Mouse (Mus musculus) adrenal gland (tissue): ENCODE results near the gene Ifrd2.
"Not testable (repeated sequence)": the region's sequence is repeated elsewhere in the genome, so short reads cannot be mapped to it uniquely, and the experiment has no call there.

ENCODE experiments used
- intact Hi-C: fragments of 180-260 bp; cut with DNase I; formaldehyde crosslinking; loops from one replicate; pipeline ENCODE4 v1.15.1; 2025

Gene Ifrd2

DNA sequence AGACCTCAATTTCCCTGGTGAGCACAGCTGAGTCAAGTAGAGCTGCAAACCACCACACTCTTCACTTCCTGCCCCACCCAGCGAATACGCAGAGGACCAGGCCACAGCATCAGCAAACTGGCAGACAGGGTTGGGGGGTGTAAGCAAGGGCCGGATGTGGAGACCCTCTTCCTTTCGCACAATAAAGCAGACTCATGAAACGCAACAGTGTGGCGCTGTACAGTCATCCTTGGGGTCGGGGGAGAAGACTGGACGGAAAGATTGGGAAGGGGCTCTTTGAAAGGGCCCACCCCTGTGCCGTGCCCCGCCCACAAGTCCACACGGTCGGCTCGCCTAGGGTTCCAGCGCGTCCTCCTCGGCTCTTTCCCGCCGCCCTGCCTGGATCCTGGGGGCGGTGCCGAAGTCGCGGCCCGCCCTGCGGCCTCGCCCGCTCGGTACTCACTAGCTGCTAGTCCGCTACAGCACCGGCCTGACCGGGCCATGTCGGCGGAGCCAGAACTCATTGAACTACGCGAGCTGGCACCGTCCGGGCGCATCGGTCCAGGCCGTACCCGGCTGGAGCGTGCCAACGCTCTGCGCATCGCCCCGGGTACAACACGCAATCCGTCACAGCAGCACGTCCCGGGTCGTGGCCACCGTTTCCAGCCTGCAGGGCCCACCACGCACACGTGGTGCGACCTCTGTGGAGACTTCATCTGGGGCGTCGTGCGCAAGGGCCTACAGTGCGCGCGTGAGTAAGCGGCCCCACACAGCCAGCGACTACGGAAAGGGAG is 36.1 kb upstream of the Ifrd2 start, which contains the start of gene Rassf1:
Rassf1 (plus strand) TSS at position 439 of the 773 bp plus-strand sequence.
- intact Hi-C loops, result no loop called here

DNA sequence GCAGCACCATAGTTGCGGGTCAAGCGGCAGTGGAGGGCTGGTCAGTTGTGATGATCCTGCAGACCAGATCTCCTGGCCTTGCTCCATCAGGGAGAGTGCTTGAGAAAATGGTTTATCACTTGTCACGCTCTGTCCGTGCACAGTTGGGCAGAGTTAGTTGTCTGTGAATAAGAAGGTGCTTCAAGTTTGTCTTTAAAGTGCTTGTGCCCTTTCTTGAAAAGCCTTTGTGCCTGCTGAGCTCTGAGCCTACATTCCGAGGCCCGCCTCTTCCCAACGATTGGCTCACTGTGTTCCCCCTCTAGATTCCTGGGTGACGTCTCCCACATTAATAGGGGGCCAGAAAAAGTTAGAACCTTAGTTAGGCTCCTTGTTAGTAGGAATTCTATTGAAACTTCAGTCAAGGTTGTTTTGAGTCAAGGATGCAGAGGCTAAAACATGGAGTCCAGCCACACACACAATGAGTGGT is 35.5 kb upstream of the Ifrd2 start:
- intact Hi-C loops, result no loop called here

DNA sequence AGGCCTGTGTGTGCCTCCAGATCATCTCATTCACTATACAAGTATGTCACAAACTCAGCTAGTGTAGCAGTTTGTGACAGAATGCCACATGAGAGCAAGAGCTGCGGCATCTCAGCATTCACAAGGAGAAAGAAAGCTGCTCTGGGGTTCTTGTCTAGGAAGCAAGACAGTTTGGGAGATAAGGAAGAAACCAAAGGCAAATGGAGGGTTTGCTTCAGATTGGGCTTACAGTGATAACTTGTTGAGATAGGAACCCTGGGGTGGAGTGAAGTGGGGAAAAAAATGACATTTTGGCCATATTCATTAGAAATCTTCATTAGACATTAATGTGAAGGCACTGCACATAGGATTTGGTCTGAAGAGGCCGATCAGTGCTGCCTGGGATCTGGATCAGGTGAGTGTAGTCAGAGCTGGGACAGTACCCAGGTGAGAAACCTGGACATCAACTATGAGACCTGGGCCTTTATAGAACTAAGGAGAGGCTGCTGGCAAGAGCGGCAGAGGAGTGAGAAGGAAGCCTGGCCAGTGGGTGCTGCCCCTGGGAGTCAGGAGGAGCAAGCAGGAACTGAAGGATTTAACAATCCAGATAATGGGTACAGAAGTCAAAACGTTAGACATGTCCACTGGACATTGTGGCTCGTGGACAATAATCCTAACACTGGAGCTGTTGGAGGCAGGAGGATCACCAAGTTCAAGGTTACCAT is 34.6 kb upstream of the Ifrd2 start:
- intact Hi-C loops, result no loop called here

DNA sequence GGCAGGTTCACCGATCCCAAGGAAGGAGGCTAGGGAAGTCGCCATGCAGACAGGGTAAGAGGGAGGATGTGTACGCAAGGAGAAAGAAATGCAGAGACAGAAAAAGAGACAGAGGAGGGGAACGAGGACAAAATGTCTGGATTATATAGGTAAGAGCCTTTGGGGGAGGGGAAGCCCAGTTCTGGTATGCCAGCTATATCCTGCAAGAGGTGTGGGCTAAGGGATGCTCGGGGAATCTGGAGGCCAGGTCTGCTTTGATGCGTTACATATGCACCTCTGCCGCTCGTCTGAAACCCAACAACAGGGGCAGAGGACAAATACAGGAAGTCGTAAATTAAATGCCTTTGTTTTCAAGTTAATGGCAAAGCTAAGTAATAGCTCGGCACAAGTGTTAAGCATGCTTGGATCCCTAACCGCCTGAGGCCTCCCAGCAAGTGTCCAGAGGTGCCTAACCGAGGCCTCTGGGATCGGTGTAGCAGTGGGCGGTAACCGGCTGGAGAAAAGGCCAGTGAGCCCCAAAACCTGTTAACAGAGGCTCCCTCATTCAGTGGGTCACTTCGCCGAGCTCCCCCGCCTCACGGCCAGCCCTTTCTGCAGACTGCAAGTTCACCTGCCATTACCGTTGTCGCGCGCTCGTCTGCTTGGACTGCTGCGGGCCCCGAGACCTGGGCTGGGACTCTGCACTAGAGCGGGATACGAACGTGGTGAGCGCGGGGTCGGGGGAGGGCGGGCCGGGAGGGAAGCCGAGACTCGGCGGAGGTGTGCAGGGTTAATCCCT is 33.7 kb upstream of the Ifrd2 start:
- intact Hi-C loops, result no loop called here

DNA sequence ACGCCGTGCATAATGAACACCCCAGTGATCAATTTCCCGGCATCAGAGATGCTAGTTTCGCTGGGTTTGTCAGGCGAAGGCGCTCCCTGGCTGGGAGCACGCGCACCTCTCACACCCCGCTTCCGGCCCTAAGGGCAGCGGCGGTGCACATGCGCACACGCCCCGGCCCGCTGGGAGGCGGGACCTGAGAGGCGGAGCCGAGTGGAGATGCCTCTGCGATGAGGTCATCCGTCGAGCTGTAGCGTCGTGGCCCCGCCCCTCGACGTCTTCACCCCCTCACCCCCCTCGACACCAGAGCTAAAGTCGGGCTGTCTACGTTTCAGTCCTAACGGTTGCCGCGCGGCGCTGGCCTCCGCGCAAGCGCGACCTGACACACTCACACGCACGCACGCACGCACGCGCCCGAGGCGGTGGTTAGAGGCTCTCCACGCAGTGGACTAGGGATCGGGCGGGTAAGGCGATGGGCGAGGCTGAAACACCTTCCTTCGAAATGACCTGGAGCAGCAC is 33.1 kb upstream of the Ifrd2 start:
- intact Hi-C loops, result no loop called here

DNA sequence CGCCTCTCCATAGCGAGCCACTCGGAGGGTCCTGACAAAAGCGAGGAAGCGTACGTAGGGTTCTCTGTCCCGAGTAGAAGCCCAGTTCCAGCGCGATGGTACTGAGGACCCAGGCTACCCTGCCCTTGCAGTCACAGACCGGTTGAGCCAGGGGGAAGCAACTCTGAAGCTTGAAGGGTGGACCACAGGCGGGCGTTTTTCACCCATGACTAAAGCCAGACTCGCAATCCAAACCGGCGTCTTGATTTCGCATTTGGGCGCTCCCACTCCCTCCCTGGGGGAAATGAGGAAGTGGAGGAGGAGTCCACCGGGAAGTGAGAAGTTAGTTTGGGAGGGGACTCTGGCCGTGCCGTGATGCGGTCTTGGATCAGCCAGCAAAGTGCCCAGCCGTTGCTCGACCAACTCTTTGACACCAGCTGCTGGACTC is 32.4 kb upstream of the Ifrd2 start:
- intact Hi-C loops, result no loop called here

DNA sequence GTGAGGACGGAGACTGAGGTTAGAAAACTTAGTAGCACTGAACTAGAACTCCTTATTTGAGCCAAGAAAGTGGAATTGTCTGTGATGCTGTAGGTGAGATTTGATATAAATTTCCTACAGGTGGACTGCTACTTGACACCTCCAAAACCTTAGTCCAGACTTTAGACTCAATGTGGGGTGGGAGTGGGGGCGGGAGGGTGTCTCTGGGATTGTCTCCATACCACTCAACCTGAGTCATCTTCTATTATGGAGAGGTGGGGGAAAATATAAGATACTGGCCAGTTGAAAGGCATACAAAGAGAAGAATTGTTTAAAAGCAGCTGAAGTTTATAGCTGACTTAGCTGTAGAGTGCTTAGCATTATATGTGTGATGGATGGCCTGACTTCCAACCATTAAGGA is 31.7 kb upstream of the Ifrd2 start:
- intact Hi-C loops, result no loop called here

DNA sequence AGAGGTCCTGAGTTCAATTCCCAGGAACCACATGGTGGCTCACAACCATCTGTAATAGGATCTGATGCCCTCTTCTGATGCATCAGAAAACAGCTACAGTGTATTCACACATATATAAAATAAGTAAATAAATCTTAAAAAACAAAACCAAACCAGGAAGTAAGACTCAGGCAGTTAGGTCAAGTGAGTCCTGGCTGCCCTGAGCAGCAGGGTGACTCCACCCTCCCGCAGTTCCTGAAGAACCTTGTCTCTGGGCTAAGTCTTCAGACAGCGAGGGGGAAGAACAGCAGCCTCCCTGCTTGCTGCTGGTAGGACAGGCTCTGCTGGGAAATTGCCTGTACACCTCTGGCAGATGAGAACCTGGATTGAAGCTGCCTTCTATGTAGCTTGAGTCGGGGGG is 31.1 kb upstream of the Ifrd2 start:
- intact Hi-C loops, result no loop called here

DNA sequence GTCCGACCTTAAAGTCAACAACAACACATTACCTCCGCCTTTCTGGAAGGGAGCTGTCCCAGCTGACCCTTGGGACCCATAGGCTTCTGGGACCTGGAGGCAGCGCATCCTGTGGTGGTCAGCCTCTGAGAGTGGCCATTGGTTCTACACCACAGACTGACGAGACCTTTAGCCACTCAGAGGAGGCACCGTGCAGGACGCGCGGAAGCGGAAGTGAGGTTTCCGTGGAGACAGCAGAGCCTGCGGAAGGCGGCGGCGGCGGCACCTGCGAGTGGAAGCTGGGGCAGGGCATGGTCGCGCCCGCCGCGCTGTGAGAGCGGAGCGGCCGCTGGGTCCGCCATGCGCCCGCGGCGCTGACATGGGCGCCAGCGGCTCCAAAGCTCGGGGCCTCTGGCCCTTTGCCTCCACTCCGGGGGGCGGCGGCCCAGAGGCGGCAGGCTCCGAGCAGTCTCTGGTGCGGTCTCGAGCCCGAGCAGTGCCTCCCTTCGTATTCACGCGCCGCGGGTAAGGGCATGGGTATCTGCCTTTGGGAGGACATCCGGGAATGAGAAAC is 24.3 kb upstream of the Ifrd2 start, which contains the start of gene Tusc2:
Tusc2 (plus strand) TSS at position 227 of the 553 bp plus-strand sequence.
- intact Hi-C loops, result no loop called here

DNA sequence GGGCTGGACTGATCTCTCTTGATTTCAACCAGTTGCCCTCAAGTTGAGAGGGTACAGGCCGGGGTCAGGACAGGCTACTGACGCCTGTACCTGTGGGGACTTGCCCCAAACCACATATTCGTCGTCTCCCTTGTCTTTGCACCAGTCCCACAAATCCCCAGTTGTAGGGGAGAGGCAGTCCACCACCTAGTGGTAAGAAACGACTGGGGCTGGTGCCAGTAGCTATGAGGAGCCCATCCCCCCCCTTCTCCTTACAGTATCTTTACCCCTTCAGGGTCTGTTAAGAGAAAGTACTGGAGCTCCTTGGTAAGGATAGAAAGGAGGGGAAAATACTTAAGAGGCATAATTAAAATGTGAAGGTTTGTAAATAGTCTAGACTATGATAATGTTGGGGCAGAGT is 21.9 kb upstream of the Ifrd2 start:
- intact Hi-C loops, result not testable (repeated sequence)

DNA sequence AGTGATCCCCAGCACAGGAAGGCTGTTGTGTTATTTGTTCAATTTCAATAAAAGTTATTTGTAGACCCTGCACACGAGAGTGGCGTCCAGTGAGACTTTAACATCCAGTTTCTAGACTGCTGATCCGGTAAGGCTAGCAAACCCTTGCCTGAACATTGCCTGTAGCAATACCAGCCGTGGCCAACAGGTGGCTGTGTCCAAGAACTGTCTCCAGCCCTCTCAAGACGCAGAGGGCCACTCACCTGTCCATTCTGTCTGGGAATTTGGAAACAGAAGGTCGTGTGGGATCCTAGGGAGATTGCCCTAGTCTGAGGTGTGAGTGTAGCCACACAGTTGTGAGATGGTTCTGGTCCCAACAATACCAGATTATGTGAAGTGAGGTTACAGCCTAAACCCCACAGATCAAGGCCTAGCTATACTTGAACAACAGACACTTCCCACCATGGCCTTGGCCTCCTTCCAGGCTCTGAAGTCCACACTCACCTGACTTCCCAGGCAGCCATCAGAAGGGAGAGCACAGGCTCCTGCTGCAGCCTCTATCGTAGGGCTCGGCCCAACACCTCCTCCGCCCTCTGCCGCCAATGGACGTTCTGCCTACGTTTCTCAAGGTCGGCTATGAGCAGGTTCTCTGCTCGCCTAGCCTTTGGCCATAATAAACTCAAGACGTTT is 21.3 kb upstream of the Ifrd2 start:
- intact Hi-C loops, result no loop called here

DNA sequence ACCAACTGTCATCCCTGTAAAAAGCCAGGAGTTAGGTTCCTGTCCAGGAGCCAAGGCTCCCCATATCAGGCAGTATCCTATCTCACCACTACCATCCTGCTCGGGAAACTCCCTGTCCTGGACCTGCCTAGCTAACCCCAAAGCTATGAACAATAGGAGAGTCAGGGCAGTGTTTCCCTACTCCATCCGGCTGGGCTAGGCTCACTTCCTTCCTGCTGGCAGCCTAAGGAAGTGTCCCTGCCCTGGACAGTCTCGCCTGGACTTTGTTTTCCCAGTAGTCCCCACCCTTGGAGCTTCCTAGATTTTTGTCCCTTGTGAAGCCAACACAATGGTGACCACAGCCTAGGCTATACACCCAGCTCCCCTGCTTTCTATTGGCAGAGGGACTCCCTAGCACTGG is 20.6 kb upstream of the Ifrd2 start:
- intact Hi-C loops, result no loop called here

DNA sequence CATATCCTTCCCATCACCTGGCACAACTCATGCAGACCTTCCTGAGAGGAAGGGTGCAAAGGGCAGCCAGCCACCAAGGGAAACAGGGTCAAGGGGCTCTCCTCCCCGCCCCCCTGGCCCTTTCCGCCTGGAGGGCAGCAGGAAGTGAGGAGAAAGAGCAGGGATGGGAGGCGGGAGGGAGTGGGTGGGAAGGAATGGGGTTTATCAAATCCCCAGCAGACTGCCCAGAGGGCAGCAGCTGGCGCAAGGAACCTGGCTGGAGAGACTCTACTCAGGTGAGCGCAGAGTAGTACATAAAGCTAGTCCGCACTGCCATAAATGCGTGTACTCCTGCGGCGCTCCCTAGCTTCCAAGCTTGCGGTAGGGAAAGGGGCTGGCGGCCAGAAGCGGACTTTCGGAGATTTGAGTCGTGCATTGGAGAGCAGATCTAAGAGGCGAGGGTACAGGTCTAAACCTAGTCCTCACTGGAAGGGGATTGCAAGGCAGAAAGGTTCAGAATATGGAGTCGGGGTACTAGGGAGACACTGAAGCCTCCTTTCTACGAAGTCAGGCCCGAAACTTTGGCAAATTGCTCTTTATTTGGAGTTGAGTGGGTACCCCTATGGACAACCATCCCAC is 19.6 kb upstream of the Ifrd2 start, which contains the start of gene Hyal2:
Hyal2 (plus strand) TSS at position 244 of the 618 bp plus-strand sequence.
- intact Hi-C loops, result no loop called here

DNA sequence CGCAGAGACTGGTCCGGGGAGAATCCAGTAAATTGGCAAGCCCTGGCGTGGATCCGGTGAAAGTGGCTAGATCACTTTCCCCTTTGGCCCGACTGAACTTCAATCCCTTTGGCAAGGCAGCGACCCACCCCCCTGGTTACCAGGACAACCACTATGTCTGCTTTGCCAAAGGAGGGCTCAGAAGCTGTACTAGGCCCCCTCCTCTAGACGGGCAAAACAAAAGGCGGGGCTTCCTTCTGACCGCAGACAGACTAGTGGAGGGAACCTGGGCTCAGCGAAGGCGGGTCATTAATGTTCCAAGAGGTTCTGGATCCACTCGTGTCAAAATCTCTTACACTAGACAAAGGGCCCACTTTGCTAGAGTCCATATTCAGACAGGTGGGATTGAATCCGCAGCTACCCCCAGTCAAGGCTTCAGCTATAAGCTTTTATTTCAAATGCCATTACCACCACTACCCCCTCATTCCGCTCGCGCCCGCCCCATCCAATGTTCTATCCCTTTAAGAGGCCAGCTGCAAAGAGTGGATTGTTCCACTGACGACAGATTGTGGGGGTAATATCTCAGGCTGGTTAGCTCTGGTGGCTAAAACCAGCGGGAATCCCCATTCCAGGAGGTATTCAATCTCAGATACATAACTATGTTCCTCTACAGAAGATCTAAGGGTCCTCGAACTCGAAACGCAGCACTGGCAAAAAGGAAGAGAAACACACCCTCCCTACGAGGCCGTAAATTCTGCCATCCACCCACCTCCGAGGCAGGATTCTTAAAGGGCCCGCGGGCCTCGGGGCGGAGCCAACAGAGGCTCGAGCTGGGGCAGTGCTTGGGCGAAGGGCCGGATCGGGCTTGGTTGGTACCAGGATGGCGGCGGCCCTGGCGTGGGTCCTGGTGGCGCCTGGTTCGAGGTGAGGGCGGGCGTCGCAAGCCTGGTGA is 18.8 kb upstream of the Ifrd2 start:
- intact Hi-C loops, result no loop called here

DNA sequence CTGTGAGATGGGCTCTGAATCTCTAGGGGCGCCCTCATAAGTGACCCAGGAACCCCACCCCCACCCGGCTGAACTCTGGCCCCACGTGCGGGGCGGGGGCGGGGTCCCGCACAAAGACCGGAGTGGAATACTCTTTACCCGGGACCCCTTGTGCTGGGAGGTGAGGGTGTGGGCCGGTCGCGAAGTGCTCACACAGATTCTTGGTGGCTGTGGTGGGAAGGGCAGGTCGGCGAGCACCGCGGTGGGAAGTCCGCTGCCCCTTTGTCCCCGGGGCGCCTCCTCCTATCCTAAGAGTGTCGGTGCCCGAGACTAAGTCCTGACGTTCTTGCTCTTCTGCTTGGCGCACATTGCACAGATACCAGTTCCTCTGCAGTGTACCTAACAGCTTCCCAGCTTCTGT is 18.2 kb upstream of the Ifrd2 start:
- intact Hi-C loops, result no loop called here

DNA sequence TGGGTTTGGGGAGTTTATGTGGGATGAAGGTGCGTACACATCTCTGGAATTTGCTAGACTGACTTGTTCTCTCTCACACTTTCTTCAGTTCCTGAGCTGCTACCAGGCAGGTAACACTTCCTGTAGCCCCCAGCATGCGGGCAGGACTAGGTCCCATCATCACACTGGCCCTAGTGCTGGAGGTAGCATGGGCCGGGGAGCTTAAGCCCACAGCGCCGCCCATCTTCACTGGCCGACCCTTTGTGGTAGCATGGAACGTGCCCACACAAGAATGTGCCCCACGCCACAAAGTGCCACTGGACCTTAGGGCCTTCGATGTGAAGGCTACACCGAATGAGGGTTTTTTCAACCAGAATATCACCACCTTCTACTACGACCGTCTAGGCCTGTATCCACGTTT is 17.4 kb upstream of the Ifrd2 start:
- intact Hi-C loops, result no loop called here

DNA sequence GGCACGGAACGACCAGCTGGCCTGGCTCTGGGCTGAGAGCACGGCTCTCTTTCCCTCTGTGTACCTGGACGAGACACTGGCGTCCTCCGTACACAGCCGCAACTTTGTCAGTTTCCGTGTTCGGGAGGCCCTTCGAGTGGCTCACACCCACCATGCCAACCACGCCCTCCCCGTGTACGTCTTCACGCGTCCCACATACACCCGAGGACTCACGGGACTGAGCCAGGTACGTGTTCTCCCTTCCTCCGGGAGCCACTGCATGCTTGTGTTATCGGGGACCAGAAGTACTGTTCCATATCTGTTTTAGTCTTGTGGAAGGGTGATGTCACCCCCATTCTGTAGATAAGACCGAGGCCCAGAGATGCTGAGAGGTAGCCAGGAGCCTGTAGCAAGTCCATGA is 16.6 kb upstream of the Ifrd2 start:
- intact Hi-C loops, result no loop called here

DNA sequence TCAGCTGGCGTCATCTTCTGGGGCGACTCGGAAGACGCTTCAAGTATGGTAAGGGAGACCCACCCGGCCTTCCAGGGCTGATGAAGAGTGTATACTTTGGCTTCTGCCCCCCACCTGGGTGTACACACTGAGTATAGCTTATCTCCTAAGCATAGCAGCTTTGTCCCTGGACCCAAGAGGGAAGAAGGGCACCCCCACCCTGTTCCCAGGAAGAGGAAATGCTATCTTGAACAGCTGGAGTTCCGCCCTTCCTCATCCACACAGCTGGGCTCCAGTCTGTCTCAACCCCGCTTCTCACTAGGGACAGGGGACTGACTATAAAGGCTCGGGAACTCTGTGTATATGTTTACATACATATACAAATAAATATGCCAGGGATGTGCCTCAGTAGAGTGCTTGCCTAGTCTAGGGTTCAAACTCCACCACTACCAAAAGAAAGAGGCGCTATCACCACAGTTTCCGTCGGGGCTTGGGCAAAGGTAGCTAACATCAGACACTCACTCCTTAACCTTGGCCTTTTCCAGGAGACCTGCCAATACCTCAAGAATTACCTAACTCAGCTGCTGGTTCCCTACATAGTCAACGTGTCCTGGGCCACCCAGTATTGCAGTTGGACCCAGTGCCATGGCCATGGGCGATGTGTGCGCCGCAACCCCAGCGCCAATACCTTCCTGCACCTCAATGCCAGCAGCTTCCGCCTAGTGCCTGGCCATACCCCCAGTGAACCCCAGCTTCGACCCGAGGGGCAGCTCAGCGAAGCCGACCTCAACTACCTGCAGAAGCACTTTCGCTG is 15.7 kb upstream of the Ifrd2 start:
- intact Hi-C loops, result no loop called here
